ENCODE assay signal across 11 mouse cellular contexts in genomic region chr9:100194604-100195444, GRCm38 (mm10).
A peak's percentile ranks its signal among the peaks of the same experiment; 100 is the strongest.
DNase-seq lines count a peak whose midpoint lies in the region; ATAC-seq lines count a peak whose summit lies in the region.
"Had no signal": no experiment of that assay in that cellular context is flagged by ENCODE, and none has a peak within 500 bp of the region (broad histone marks: within the 10 kb centered on the region; RNA-seq: fewer than 3 reads in every experiment).

No protein-coding gene starts in this region.

- no peak overlapping the region for H3K27ac ChIP-seq in embryonic facial prominence, embryonic 15.5 days (replicated peaks)
- H3K27ac ChIP-seq in midbrain, embryonic 15.5 days: peak overlapping the region; percentile 50
- H3K27ac ChIP-seq: limb, embryonic 12.5 days had no signal

- H3K36me3 ChIP-seq in embryonic facial prominence, embryonic 15.5 days: no peaks in the 10 kb centered on the region
- H3K36me3 ChIP-seq in midbrain, embryonic 15.5 days (replicated peaks): no peaks in the 10 kb centered on the region
- H3K36me3 ChIP-seq: limb, embryonic 12.5 days had no signal

- WGBS in embryonic facial prominence, embryonic 15.5 days: 58% methylated on average over 11 of the region's 11 CpGs
- 48% methylated on average over 11 of the region's 11 CpGs for WGBS in midbrain, embryonic 15.5 days

- no peaks in the 10 kb centered on the region for H3K27me3 ChIP-seq in embryonic facial prominence, embryonic 15.5 days
- no peaks in the 10 kb centered on the region for H3K27me3 ChIP-seq in midbrain, embryonic 15.5 days (replicated peaks)
- H3K27me3 ChIP-seq: limb, embryonic 12.5 days had no signal

- DNase-seq in heart, postnatal 10 days: peak; percentile 3 to 6
- no peak for DNase-seq in heart, adult 8-10 months (ENCODE audit: low spot score)
- DNase-seq in 3T3-L1 (ENCODE audit: low read depth, low spot score): peak; percentile 20
- DNase-seq in layer of hippocampus, adult 18-20 months (ENCODE audit: low spot score in 2 of 2): no peak
- no peak for DNase-seq in heart, adult 18-20 months
- DNase-seq: kidney, adult 9 months had no signal

- peak; percentile 57; the same call in 1 of the 2 replicates for ATAC-seq in embryonic facial prominence, embryonic 15.5 days (ENCODE audit: insufficient number of reproducible peaks, low FRiP score, low TSS enrichment, low read depth)
- peak; percentile 65; the same call in 1 of the 2 replicates for ATAC-seq in midbrain, embryonic 15.5 days (replicated peaks)
- ATAC-seq in cerebellum, adult (ENCODE audit: insufficient number of reproducible peaks, low FRiP score, low TSS enrichment): no peak

- intact Hi-C loops in heart, postnatal 10 days (cut with DNase I): no loop called here

- H3K4me2 ChIP-seq in embryonic facial prominence, embryonic 15.5 days (replicated peaks): no peak overlapping the region
- H3K4me2 ChIP-seq in midbrain, embryonic 15.5 days: no peak overlapping the region
- H3K4me2 ChIP-seq: limb, embryonic 12.5 days had no signal

- H3K9ac ChIP-seq in embryonic facial prominence, embryonic 15.5 days: no peak overlapping the region
- no peak overlapping the region for H3K9ac ChIP-seq in midbrain, embryonic 15.5 days
- H3K9ac ChIP-seq: limb, embryonic 12.5 days had no signal

- no peak overlapping the region for H3K4me3 ChIP-seq in embryonic facial prominence, embryonic 15.5 days (replicated peaks)
- no peak overlapping the region for H3K4me3 ChIP-seq in midbrain, embryonic 15.5 days
- H3K4me3 ChIP-seq: erythroblast, embryonic 14.5 days; limb, embryonic 12.5 days had no signal

- no peaks in the 10 kb centered on the region for H3K4me1 ChIP-seq in embryonic facial prominence, embryonic 15.5 days
- H3K4me1 ChIP-seq in midbrain, embryonic 15.5 days: peaks cover 5% of the 10 kb centered on the region
- H3K4me1 ChIP-seq: limb, embryonic 12.5 days had no signal

- no peaks in the 10 kb centered on the region for H3K9me3 ChIP-seq in embryonic facial prominence, embryonic 15.5 days (replicated peaks)
- no peaks in the 10 kb centered on the region for H3K9me3 ChIP-seq in midbrain, embryonic 15.5 days
- H3K9me3 ChIP-seq: limb, embryonic 12.5 days had no signal

Comparison
In these comparisons a context has a peak if more than half of its experiments do, and no peak if none do; other contexts are left out.
1. DNase-seq: peak in heart, postnatal 10 days (2 of 2) and 3T3-L1 (single experiment); none in heart, adult 8-10 months (single experiment), layer of hippocampus, adult 18-20 months (0 of 2) and heart, adult 18-20 months (0 of 2).